Mouse (Mus musculus) thymus, postnatal 10 days (tissue): ENCODE measurements around the gene Pwwp2b.

Experiments used
- DNase-seq, 2 experiments: peaks; one replicate each; pipeline ENCODE4 v3.0.0; 2021; ENCODE audit warnings: low spot score in 2 of 2

The Pwwp2b gene

DNA sequence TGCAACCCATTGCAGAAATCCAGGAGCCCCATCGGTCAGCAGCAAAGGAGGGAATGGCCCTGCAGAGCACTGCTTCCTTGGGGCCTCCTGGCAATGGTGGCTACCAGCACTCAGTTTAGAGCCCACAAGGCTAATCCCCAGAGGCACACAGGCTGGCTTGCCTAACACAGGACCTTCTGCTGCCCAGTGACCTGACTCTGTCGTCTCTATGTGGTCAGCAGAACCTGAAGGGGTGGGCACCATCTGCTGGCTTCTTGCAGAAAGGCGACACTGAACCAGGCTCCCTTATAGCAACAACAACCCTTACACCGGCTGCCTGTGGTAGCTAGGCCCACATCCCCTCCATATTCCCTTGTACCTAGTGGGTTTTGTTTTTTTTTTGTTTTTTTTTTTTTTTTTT, 50.2 kb downstream of the Pwwp2b start:
- no peak for DNase-seq

DNA sequence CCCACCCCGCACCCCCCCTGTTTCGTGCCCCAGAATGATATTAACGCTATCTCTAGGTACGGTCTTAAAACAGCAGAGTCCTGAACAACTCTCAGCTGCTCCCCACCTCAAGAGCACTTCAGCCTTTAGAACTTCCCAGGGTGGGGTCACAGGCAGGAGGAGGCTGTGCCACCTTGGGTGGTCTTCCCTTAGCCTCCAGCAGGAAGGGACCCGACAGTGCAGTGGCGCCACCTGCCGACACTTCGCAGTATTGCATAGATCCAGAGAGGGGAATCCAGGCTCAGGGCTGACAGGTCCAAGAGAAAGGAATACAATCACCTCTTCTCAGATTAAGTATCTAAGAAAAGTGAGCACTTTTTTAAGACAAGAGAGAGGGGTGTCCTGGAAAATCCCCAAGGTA, 51.1 kb downstream of the Pwwp2b start:
- DNase-seq: peak; percentile 66 to 92

DNA sequence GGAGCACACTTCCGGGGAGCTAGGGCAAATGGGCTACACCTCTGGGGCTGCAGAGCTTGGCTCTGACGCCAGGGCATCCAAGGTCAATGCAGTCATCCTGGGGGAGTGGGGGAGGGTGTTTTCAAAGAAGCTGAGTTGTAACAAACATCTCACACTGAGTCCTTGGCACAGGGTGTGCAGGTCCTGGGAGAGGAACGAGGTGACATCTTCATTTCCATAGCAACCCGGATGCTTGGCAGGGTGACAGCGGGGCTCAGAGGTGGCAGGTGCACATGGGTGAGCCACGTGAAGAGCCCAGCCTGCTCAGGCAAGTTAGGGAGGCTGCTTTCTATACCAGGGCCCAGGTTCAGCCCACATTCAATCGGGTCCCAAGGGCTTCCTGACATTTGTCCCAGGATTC, 52.1 kb downstream of the Pwwp2b start:
- DNase-seq: no peak

DNA sequence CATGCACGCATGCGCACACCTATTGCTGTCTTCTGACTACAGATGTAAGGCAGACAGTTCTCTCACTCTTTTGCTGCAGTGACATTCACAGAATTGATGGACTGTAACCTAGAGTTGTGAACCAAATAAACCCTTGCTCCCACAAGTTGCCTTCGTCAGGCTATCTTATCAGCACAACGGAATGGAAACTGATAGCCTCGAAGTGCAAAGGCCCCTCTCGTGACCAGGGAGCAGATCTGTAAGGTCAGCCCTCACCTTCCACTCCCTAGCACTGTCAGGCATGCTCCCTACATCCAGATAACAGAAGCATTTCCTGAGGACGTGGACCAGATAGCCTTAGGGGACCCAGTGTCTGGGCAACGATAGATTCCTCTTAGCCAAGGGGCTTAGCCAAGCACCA, 53.2 kb downstream of the Pwwp2b start:
- DNase-seq: no peak

DNA sequence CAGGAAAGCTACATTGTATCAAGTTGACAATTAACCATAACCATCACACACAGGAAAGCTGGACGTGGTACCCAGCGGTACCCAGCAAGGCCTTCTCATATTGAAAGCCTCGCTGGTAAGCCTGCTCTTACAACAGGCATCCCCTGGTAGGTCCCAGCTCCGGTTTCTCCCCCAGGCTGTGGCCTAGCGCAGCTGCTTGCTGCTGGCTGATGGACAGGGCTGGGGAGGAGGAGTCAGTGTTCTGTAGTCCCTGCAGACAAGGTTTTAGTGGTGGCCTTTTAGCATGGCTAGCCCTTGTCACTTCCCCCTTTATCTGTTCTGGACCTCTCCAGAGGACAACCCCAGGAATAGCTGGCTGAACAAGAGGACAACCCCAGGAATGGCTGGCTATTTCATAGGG, 54.0 kb downstream of the Pwwp2b start:
- no peak for DNase-seq

DNA sequence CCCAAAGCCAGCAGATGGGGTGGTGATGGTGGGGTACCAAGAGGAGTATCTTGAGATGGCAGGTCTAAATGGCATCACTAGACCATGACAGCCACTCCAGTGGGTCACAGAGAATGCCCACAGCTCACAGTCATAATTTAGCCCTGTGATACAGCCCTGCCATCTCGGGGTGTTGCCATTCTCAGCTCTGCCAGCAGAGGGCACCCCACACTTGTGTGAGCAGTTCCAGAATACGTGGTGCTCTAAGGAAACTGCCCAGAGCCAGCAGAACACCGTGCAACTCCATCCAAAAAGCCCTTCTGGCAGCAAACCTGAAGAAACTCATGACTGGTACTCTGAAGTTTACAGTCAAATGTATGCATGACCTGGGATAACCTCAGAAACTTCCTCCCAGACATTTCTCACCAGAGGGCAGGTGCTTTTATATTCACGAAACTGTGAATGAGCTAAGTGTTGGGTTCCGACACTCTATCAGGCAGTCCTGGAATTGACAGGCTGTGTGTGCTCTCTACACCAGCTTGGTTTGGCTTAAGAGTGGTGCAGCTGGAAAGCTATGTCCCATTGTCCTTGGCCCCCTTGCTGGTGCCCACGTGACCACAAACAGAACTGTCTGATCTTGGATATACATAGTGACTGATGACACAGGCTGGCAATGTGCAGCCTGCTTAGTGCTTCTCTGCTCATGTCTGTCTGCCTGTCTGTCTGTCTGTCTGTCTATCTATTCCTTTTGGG, 55.2 kb downstream of the Pwwp2b start:
- peak; percentile 58 to 86 for DNase-seq

DNA sequence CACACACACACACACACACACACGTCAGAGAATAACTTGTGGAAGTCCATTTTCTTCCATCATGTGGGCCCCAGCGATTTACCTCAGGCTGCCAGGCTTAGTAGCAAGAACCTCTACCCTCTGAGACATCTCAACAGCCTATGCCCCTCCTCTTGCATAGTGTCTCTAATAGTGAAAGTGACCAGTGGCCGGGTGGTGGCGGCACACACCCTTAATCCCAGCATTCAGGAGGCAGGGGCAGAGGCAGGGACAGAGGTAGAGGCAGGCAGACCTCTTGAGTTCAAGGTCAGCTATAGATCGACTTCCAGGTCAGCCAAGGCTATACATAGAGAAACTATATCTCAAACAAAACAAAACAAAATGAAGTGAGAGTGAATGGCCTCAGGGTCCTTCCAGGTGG, 56.0 kb downstream of the Pwwp2b start:
- DNase-seq: no peak

DNA sequence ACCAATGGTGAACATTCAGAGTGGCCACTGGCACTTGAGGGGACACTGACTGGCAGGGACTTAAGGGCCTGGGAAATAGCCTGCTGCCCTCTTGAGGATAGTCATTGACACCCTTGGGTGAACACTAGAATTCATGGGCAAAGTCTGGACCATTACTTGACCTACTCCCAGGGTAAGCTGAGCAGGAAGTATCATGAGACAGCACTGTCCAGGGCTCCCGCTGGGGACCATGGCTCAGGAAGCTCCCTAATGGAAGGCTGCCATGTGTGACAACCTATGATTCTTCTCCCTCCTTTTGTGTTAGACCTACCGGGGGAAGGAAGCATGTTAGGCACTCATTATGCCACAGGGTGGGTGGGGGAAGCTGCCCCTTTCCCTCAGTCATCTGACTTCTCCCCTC, 58.8 kb downstream of the Pwwp2b start:
- no peak for DNase-seq

DNA sequence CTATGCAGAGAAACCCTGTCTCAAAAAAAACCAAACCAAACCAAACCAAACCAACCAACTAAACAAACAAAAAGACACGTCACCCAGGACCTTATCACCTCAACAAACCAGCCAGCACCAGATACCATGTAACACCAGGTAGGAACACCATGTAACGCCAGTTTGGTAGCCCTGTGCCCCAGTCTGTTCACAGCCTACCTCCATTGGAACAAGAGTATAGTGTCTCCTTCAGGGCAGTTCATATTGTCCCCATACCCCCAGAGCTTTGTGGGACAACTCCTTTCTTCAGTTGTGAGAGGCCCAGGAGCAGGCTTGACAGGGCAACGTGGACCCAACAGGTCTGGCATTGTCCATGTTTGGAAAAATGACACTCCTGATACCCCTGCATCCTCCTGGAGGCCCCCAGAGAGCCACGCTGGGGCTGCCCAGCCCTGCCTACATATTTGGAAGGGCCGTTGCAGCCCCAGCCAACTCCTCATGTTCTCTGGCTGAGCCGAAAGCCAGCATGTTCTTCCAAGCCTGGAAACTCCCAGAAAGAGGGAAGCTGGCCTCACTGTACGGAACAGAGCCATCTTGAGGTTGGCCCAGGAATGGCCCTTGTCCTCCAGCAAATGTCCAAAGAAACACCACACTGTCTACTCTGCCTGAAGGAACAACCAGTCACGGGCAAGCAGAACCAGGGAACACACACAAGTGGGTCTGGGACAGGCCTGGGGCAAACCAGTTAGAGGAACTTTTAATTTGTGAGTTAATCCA, 60.0 kb downstream of the Pwwp2b start:
- DNase-seq: no peak

DNA sequence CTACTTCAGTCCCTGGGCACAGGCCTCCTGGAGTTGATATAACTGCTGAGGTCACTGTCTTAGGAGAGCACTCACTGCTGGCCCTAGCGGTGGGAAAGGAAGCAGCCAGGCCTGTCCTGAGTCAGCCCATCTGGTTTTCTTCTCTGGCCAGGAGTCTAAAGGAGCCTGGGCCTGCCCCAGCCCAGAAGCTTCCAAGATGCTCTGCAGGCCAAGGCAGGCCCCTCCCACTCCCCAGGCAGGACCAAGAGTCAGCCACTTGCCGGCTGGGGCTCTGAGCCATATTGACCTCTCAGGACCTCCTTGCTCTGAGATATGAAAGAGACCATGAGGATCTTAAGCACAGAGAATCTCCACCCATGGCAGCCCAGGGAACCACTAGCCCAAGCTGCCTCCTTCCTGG, 60.8 kb downstream of the Pwwp2b start:
- DNase-seq: no peak

DNA sequence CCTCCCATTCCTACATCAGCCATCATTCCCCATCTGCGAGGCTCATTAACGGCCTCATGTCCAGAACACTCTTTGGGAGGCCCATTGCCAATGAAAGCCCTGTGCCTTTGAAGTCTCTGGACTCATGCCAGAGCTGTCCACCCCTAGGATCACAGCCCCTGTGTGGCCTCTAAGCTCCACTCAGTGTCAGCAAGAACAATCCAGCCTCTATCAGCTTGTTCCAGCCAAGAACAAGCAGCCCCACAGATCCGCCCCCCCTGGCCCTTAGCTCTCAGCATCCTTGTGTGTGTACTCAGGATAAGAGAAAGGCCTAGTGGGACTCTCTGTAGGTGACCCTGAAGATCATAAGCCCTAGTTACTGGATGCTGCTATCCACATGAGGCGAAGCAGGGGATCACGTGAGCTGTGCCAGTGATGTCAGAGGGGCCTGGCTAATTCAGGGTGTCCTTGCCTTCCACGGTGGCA, 62.2 kb downstream of the Pwwp2b start:
- no peak for DNase-seq

DNA sequence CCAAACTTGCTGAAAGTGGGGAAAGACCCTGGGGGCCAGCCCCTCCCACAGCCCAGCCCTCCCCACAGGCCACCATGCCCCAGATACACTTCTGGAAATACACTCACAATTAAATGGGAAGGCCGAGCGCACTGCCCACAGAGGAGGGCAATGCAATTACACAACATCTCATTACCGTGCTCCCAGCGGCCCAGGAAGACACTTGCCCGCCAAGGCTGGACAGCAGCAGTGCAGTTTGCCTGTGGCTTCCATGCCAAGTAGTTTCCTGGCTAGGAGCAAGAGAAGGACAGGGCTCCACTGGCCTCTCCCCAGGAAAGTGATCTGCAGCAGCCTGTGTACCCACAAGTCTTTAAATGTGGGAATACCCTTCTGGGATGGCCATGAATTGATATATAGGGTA, 64.4 kb downstream of the Pwwp2b start:
- DNase-seq: no peak

DNA sequence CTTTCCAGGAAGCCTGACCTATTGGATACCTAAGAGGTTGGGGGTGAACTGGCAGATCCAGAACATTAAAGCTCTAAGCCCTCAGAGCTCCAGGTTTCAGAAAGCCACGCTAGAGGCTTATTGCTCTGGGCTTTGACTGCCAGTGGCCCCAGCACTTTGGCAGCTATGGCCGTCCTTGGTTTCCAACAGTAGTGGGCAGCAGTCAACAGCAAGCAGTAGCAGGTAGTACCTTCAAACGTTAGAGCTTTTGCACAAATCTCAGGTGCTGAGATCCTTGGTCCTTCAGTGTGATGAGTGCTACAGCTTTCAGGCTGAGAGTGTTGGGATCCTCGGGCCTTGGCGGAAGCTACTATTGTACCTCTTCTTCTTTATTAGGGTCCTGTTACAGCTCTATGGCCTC, 65.1 kb downstream of the Pwwp2b start:
- no peak for DNase-seq

DNA sequence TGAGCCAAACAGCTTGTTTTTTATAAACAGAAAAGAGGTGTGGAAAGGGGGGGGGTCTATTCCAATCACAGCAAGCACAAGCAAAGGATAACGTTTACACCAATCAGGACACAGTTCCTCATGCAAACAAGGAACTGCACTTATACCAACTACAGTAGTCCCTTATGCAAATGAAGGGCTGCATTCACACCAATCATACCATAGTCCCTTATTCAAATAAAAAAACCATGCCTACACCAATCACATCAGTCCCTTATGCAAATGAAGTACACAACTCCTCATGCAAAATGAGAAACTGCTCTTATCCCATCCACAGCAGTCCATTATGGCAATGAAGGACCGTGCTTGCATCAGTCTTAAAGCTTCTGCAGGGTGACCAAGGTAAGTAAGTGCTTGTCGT, 66.4 kb downstream of the Pwwp2b start:
- DNase-seq: no peak

DNA sequence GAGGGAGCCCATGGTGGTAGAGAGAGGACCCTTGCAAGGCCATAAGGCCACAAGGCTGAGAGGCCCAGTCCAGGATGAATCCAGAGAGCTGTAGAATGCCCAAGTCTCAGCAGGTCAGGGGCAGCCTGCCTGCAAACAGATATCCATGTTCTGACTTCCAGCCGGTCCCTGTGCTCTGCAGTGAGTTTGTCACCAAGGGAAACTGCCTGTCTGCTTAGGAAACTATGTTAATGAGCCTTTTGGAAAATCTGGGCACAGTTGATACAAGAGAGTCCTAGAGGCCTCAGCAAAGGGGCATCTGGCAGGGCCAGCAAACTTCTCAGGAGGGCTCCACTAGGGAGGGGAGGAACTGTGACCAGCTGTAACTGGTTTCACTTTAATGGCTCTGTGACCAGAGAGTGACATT, 70.7 kb downstream of the Pwwp2b start:
- no peak for DNase-seq
